Mouse (Mus musculus) G1E-ER4 (cell line): ENCODE measurements at regions not wholly inside any gene's neighbourhood (a gene's known extent, or its start where the extent isn't known, plus 50 kb on each side); places are given as distances from the start of the nearest gene placed in this dataset.

Experiments used
- GATA1 ChIP-seq: IDR thresholded peaks from one replicate; pipeline ENCODE4 v1.8.0; 2012; ENCODE audit warnings: low read length, inconsistent platforms

GRCm38 (mm10) chr10:43749496-43750110 lies 151.9 kb downstream of the Qrsl1 start:
- TF ChIP-seq GATA1: no peak

GRCm38 (mm10) chr10:43750401-43750800 lies 151.1 kb downstream of the Qrsl1 start:
- TF ChIP-seq GATA1: no peak

GRCm38 (mm10) chr10:43750854-43751253 lies 150.7 kb downstream of the Qrsl1 start:
- no peak for TF ChIP-seq GATA1

GRCm38 (mm10) chr10:43751881-43752675 lies 149.5 kb downstream of the Qrsl1 start:
- no peak for TF ChIP-seq GATA1

GRCm38 (mm10) chr10:43756881-43757565 lies 144.5 kb downstream of the Qrsl1 start:
- TF ChIP-seq GATA1: no peak

- TF ChIP-seq GATA1: no peak
These were observed 143.2 kb downstream of the Qrsl1 start for GRCm38 (mm10) chr10:43758124-43759025.

GRCm38 (mm10) chr10:43759186-43759905 lies 142.2 kb downstream of the Qrsl1 start:
- no peak for TF ChIP-seq GATA1

- no peak for TF ChIP-seq GATA1
These were observed 141.7 kb downstream of the Qrsl1 start for GRCm38 (mm10) chr10:43759906-43760281.

GRCm38 (mm10) chr10:43761979-43762570 lies 139.5 kb downstream of the Qrsl1 start:
- TF ChIP-seq GATA1: no peak

GRCm38 (mm10) chr10:43764581-43764980 lies 137.0 kb downstream of the Qrsl1 start:
- no peak for TF ChIP-seq GATA1

- no peak for TF ChIP-seq GATA1
These were observed 136.3 kb downstream of the Qrsl1 start for GRCm38 (mm10) chr10:43765275-43765674.

- TF ChIP-seq GATA1: no peak
These were observed 135.6 kb downstream of the Qrsl1 start for GRCm38 (mm10) chr10:43765829-43766486.

- TF ChIP-seq GATA1: no peak
These were observed 133.4 kb downstream of the Qrsl1 start for GRCm38 (mm10) chr10:43767961-43768726.
